Mouse (Mus musculus) MEL (cell line): ENCODE measurements around the gene Ispd. TPM values are rescaled to one million over a fixed set of nuclear protein-coding genes. Genes with fewer than 3 reads are reported as not detected.
A peak's percentile ranks its signal among the peaks of the same experiment; 100 is the strongest.

Experiments
- DNase-seq: peaks from one replicate; pipeline ENCODE4 v3.0.0; 2011; ENCODE audit warnings: low read depth, low spot score
- H3K27ac ChIP-seq: 2 replicates; pipeline ENCODE4 v1.5.1; 2012; ENCODE audit warnings: low read depth, mild to moderate bottlenecking, control low read depth, low read length, moderate library complexity; ENCODE audit not compliant: control insufficient read depth
- H3K27me3 ChIP-seq, 2 experiments: fragments of 150-350 bp in 1 of 2; sonication (generic) in 1 of 2; 2 replicates each; pipeline ENCODE4 v1.6.1; 2012; ENCODE audit warnings: low read length in 2 of 2, mild to moderate bottlenecking in 2 of 2, improper control_type of control experiment in 1 of 2, moderate library complexity in 1 of 2; ENCODE audit not compliant: insufficient read depth in 2 of 2, control insufficient read depth in 1 of 2
- H3K36me3 ChIP-seq, 2 experiments: 2 replicates each; pipeline ENCODE4 v1.6.1; 2012 to 2014; ENCODE audit warnings: low read length in 2 of 2, improper control_type of control experiment in 1 of 2, inconsistent platforms in 1 of 2, mild to moderate bottlenecking in 1 of 2; ENCODE audit not compliant: insufficient read depth in 2 of 2, control insufficient read depth in 1 of 2
- H3K4me1 ChIP-seq, 2 experiments: fragments of 150-350 bp in 1 of 2; sonication (generic) in 1 of 2; 2 replicates each; pipeline ENCODE4 v1.6.1; 2012; ENCODE audit warnings: low read length in 2 of 2, improper control_type of control experiment in 1 of 2, mild to moderate bottlenecking in 1 of 2; ENCODE audit not compliant: insufficient read depth in 2 of 2, control insufficient read depth in 1 of 2
- H3K4me3 ChIP-seq, 2 experiments: fragments of 150-350 bp in 1 of 2; sonication (generic) in 1 of 2; 2 replicates each; pipeline ENCODE4 v1.5.1; 2012; ENCODE audit warnings: low read depth in 2 of 2, low read length in 2 of 2, mild to moderate bottlenecking in 2 of 2, moderate library complexity in 2 of 2, control low read depth in 1 of 2, improper control_type of control experiment in 1 of 2; ENCODE audit not compliant: control insufficient read depth in 1 of 2, insufficient read depth in 1 of 2
- H3K79me2 ChIP-seq: 2 replicates; pipeline ENCODE4 v1.6.1; 2012; ENCODE audit warnings: mild to moderate bottlenecking, low read length, moderate library complexity; ENCODE audit not compliant: control insufficient read depth, poor library complexity, insufficient read depth
- H3K9ac ChIP-seq: 2 replicates; pipeline ENCODE4 v1.6.1; 2012; ENCODE audit warnings: low read depth, mild to moderate bottlenecking, control low read depth, low read length, moderate library complexity; ENCODE audit not compliant: control insufficient read depth, poor library complexity, severe bottlenecking
- H3K9me3 ChIP-seq: fragments of 150-350 bp; sonication (generic); replicated peaks from 2 replicates; pipeline ENCODE4 v1.6.1; 2012; ENCODE audit warnings: mild to moderate bottlenecking, low read length, improper control_type of control experiment, moderate library complexity; ENCODE audit not compliant: insufficient read depth
- CHD2 ChIP-seq: IDR thresholded peaks from 2 replicates; pipeline ENCODE4 v1.6.1; 2011; ENCODE audit warnings: low read length, improper control_type of control experiment
- CTCF ChIP-seq, 3 experiments: IDR thresholded peaks in 2 of 3; conservative IDR thresholded peaks in 1 of 3; 2 replicates each; pipeline ENCODE4 v1.5.1; 2011 to 2012; ENCODE audit warnings: low read length in 3 of 3, low read depth in 2 of 3, mild to moderate bottlenecking in 2 of 3, improper control_type of control experiment in 1 of 3, inconsistent platforms in 1 of 3, mixed read lengths in 1 of 3, moderate library complexity in 1 of 3; ENCODE audit not compliant: control insufficient read depth in 1 of 3, insufficient read depth in 1 of 3, poor library complexity in 1 of 3, severe bottlenecking in 1 of 3
- E2F4 ChIP-seq: IDR thresholded peaks from 2 replicates; pipeline ENCODE4 v1.6.1; 2011; ENCODE audit warnings: low read depth, low read length, improper control_type of control experiment, borderline replicate concordance
- ELF1 ChIP-seq: IDR thresholded peaks from 2 replicates; pipeline ENCODE4 v1.6.1; 2014; ENCODE audit warnings: low read depth, mild to moderate bottlenecking, inconsistent platforms, low read length, improper control_type of control experiment, moderate library complexity
- EP300 ChIP-seq, 2 experiments: IDR thresholded peaks; 2 replicates each; pipeline ENCODE4 v1.6.1; 2011; ENCODE audit warnings: improper control_type of control experiment in 2 of 2, low read length in 2 of 2, low read depth in 1 of 2, mild to moderate bottlenecking in 1 of 2
- ETS1 ChIP-seq: IDR thresholded peaks from 2 replicates; pipeline ENCODE4 v1.6.1; 2012; ENCODE audit warnings: low read depth, mild to moderate bottlenecking, inconsistent platforms, low read length, improper control_type of control experiment, moderate library complexity
- GABPA ChIP-seq: IDR thresholded peaks from 2 replicates; pipeline ENCODE4 v1.6.1; 2012; ENCODE audit warnings: low read depth, mild to moderate bottlenecking, inconsistent platforms, low read length, improper control_type of control experiment, moderate library complexity
- GATA1 ChIP-seq: IDR thresholded peaks from 2 replicates; pipeline ENCODE4 v1.6.1; 2011; ENCODE audit warnings: low read depth, low read length, improper control_type of control experiment
- MAFK ChIP-seq: IDR thresholded peaks from 2 replicates; pipeline ENCODE4 v1.6.1; 2011; ENCODE audit warnings: low read depth, mild to moderate bottlenecking, low read length, improper control_type of control experiment, borderline replicate concordance
- MEF2A ChIP-seq: IDR thresholded peaks from 2 replicates; pipeline ENCODE4 v1.6.1; 2014; ENCODE audit warnings: low read depth, mild to moderate bottlenecking, inconsistent platforms, low read length, improper control_type of control experiment; ENCODE audit not compliant: poor library complexity, insufficient replicate concordance, severe bottlenecking; ENCODE audit errors: extremely low read depth
- MYB ChIP-seq: IDR thresholded peaks from 2 replicates; pipeline ENCODE4 v1.6.1; 2011; ENCODE audit warnings: mild to moderate bottlenecking, low read depth, low read length, improper control_type of control experiment
- MYC ChIP-seq: IDR thresholded peaks from 2 replicates; pipeline ENCODE4 v1.6.1; 2011; ENCODE audit warnings: low read depth, mild to moderate bottlenecking, low read length, improper control_type of control experiment, moderate library complexity
- RCOR1 ChIP-seq: IDR thresholded peaks from 2 replicates; pipeline ENCODE4 v1.6.1; 2012; ENCODE audit warnings: low read depth, mild to moderate bottlenecking, inconsistent platforms, low read length, improper control_type of control experiment
- SIN3A ChIP-seq: IDR thresholded peaks from 2 replicates; pipeline ENCODE4 v1.6.1; 2012; ENCODE audit warnings: low read length, improper control_type of control experiment, inconsistent platforms
- TAL1 ChIP-seq: IDR thresholded peaks from 2 replicates; pipeline ENCODE4 v1.6.1; 2012; ENCODE audit warnings: mild to moderate bottlenecking, inconsistent platforms, low read length, moderate library complexity, mixed read lengths
- TBP ChIP-seq: IDR thresholded peaks from 2 replicates; pipeline ENCODE4 v1.8.0; 2011; ENCODE audit warnings: low read depth, low read length, improper control_type of control experiment
- TCF12 ChIP-seq: IDR thresholded peaks from 2 replicates; pipeline ENCODE4 v1.6.1; 2014; ENCODE audit warnings: low read depth, mild to moderate bottlenecking, inconsistent platforms, low read length, improper control_type of control experiment, moderate library complexity
- ZKSCAN1 ChIP-seq: IDR thresholded peaks from 2 replicates; pipeline ENCODE4 v1.6.1; 2012; ENCODE audit warnings: low read depth, mild to moderate bottlenecking, inconsistent platforms, low read length, improper control_type of control experiment, moderate library complexity
- polyA plus RNA-seq, 2 experiments: library from polyadenylated mRNA; stranded (reverse) in 1 of 2; unstranded in 1 of 2; fragments of >175 nt in 1 of 2; fragments of >200 nt in 1 of 2; gene quantifications; 2 replicates each; pipeline versions ENCODE4 v1.2.1 to v1.2.4; 2012; ENCODE audit warnings: low replicate concordance in 2 of 2, low read depth in 1 of 2; ENCODE audit not compliant: insufficient read length in 2 of 2, insufficient read depth in 1 of 2, missing spikeins in 1 of 2
- total RNA-seq: library from RNA; depleted of rRNA; stranded (reverse); fragments of 300-350 nt; gene quantifications from 2 replicates; pipeline ENCODE4 v1.2.3, GENCODE M21; 2012

Gene Ispd
- total and polyA plus RNA-seq, 3 experiments = 2.4 to 54.1 (median 2.8) TPM

- no peak overlapping the region for H3K4me3 ChIP-seq
- no peaks in the 10 kb centered on the region for H3K9me3 ChIP-seq
- no peaks in the 10 kb centered on the region for H3K36me3 ChIP-seq
- DNase-seq = no peak
- TF ChIP-seq SIN3A = no peak
- TF ChIP-seq MEF2A = no peak
- no peak for TF ChIP-seq TBP
- no peak for TF ChIP-seq ZKSCAN1
- TF ChIP-seq CHD2 = no peak
- no peak for TF ChIP-seq ETS1
- no peak for TF ChIP-seq GABPA
- no peak for TF ChIP-seq E2F4
- TF ChIP-seq, all 39 proteins: peak for 0
- Histone ChIP-seq H3K4me1 (no peaks in the 10 kb centered on the region), H3K27me3 (no peaks in the 10 kb centered on the region), H3K9ac (no peak overlapping the region), H3K79me2 (no peaks in the 10 kb centered on the region), H3K27ac (no peak overlapping the region)
These were observed 37.1 kb upstream of the Ispd start for GRCm38 (mm10) chr12:36344131-36344530.

GRCm38 (mm10) chr12:36360064-36360463, 21.2 kb upstream of the Ispd start:
- Histone ChIP-seq H3K36me3 (peaks cover 0 to 12% of the 10 kb centered on the region in 2 experiments; a peak in 2 of 4 replicates), H3K9ac (no peak overlapping the region), H3K79me2 (no peaks in the 10 kb centered on the region), H3K27ac (peak overlapping the region; percentile 47), H3K9me3 (no peaks in the 10 kb centered on the region), H3K4me1 (peaks cover 0 to 11% of the 10 kb centered on the region in 2 experiments; a peak in 2 of 4 replicates), H3K4me3 (no peak overlapping the region), H3K27me3 (no peaks in the 10 kb centered on the region)
- TF ChIP-seq CTCF (IDR thresholded peaks at IDR 0.05 in 2 of 3, conservative IDR thresholded peaks at IDR 0.05 in 1 of 3; ENCODE audit: control insufficient read depth in 1 of 3, insufficient read depth in 1 of 3, low read depth in 2 of 3, low read length in 3 of 3, poor library complexity in 1 of 3, severe bottlenecking in 1 of 3) (peak in 1 of 3 experiments; percentile 16; a peak in 1 of 6 replicates), EP300 (IDR thresholded peaks at IDR 0.05; ENCODE audit: low read depth in 1 of 2, low read length in 2 of 2) (0 out of 4 replicates have a peak, but pooled peaks have one; percentile 19 to 24), ELF1 (no peak)
- peak; percentile 69 for DNase-seq

- Histone ChIP-seq H3K9ac (no peak overlapping the region), H3K36me3 (peaks cover 0 to 12% of the 10 kb centered on the region in 2 experiments; a peak in 2 of 4 replicates), H3K27me3 (no peaks in the 10 kb centered on the region), H3K27ac (peak overlapping the region; percentile 47), H3K4me3 (no peak overlapping the region), H3K4me1 (peaks cover 0 to 11% of the 10 kb centered on the region in 2 experiments; a peak in 2 of 4 replicates), H3K9me3 (no peaks in the 10 kb centered on the region), H3K79me2 (no peaks in the 10 kb centered on the region)
- 0 out of 2 replicates have a peak, but pooled peaks have one; percentile 20 for TF ChIP-seq MYB
- no peak for TF ChIP-seq CTCF (IDR thresholded peaks at IDR 0.05 in 2 of 3, conservative IDR thresholded peaks at IDR 0.05 in 1 of 3; ENCODE audit: control insufficient read depth in 1 of 3, insufficient read depth in 1 of 3, low read depth in 2 of 3, low read length in 3 of 3, poor library complexity in 1 of 3, severe bottlenecking in 1 of 3)
- 0 out of 2 replicates have a peak, but pooled peaks have one; percentile 57 for TF ChIP-seq MYC
- peak; percentile 43; the same call in 1 of the 2 replicates for TF ChIP-seq ETS1
- TF ChIP-seq TCF12 = peak; percentile 88
- no peak for TF ChIP-seq MAFK
- peak; percentile 95 for TF ChIP-seq GATA1
- peak; percentile 94 to 95 for TF ChIP-seq EP300 (IDR thresholded peaks at IDR 0.05; ENCODE audit: low read depth in 1 of 2, low read length in 2 of 2)
- peak; percentile 63 for TF ChIP-seq TAL1
- peak; percentile 78; the same call in 1 of the 2 replicates for TF ChIP-seq RCOR1
- no peak for TF ChIP-seq GABPA
- TF ChIP-seq SIN3A = no peak
- TF ChIP-seq CHD2 = no peak
- peak; percentile 84 for DNase-seq
These were observed 20.6 kb upstream of the Ispd start for GRCm38 (mm10) chr12:36360693-36361092.
